8 mouse cellular contexts compared by ENCODE assay signal in genomic region chr9:114752311-114752710, GRCm38 (mm10). TPM values are rescaled to one million over a fixed set of nuclear protein-coding genes. Genes with fewer than 3 reads are reported as not detected.
A peak's percentile ranks its signal among the peaks of the same experiment; 100 is the strongest.
DNase-seq lines count a peak whose midpoint lies in the region; ATAC-seq lines count a peak whose summit lies in the region.

No protein-coding gene starts in this region.

- no peaks in the 10 kb centered on the region for H3K9me3 ChIP-seq in intestine, embryonic 14.5 days (ENCODE audit: control insufficient read depth, low read length)
- H3K9me3 ChIP-seq in intestine, embryonic 16.5 days (ENCODE audit: control insufficient read depth, low read length): no peaks in the 10 kb centered on the region
- no peaks in the 10 kb centered on the region for H3K9me3 ChIP-seq in embryonic facial prominence, embryonic 13.5 days

- peaks cover 38% of the 10 kb centered on the region for H3K36me3 ChIP-seq in intestine, embryonic 14.5 days (ENCODE audit: control insufficient read depth, insufficient read depth, low read length)
- peaks cover 7% of the 10 kb centered on the region; the same call in 1 of the 2 replicates for H3K36me3 ChIP-seq in intestine, embryonic 16.5 days (ENCODE audit: control insufficient read depth, insufficient read depth, low read length)
- peaks cover 59% of the 10 kb centered on the region for H3K36me3 ChIP-seq in embryonic facial prominence, embryonic 13.5 days

- 76% methylated on average over 9 of the region's 9 CpGs for WGBS in intestine, embryonic 14.5 days
- WGBS in intestine, embryonic 16.5 days: 72% methylated on average over 9 of the region's 9 CpGs
- WGBS in embryonic facial prominence, embryonic 13.5 days: 76% methylated on average over 9 of the region's 9 CpGs

- H3K27me3 ChIP-seq in intestine, embryonic 14.5 days (replicated peaks; ENCODE audit: control insufficient read depth, insufficient read depth, low read length): no peaks in the 10 kb centered on the region
- H3K27me3 ChIP-seq in intestine, embryonic 16.5 days (replicated peaks; ENCODE audit: control insufficient read depth, insufficient read depth, low read length): no peaks in the 10 kb centered on the region
- H3K27me3 ChIP-seq in embryonic facial prominence, embryonic 13.5 days: no peaks in the 10 kb centered on the region

- H3K4me2 ChIP-seq in intestine, embryonic 14.5 days (ENCODE audit: low read length): peak overlapping the region; percentile 74; the same call in 1 of the 2 replicates
- H3K4me2 ChIP-seq in intestine, embryonic 16.5 days (ENCODE audit: low read depth, low read length): no peak overlapping the region; the same call in 1 of the 2 replicates
- H3K4me2 ChIP-seq in embryonic facial prominence, embryonic 13.5 days: peak overlapping the region; percentile 76

- no peaks in the 10 kb centered on the region for H3K4me1 ChIP-seq in intestine, embryonic 14.5 days (replicated peaks; ENCODE audit: control insufficient read depth, insufficient read depth, low read length)
- peaks cover 4% of the 10 kb centered on the region; the same call in 1 of the 2 replicates for H3K4me1 ChIP-seq in intestine, embryonic 16.5 days (ENCODE audit: control insufficient read depth, insufficient read depth, low read length)
- peaks cover 4% of the 10 kb centered on the region; the same call in 1 of the 2 replicates for H3K4me1 ChIP-seq in embryonic facial prominence, embryonic 13.5 days

- no peak overlapping the region for H3K9ac ChIP-seq in intestine, embryonic 14.5 days (ENCODE audit: low read length)
- H3K9ac ChIP-seq in intestine, embryonic 16.5 days (ENCODE audit: low read depth, low read length): no peak overlapping the region
- H3K9ac ChIP-seq in embryonic facial prominence, embryonic 13.5 days: no peak overlapping the region

- H3K27ac ChIP-seq in intestine, embryonic 14.5 days (ENCODE audit: low read depth): no peak overlapping the region
- H3K27ac ChIP-seq in intestine, embryonic 16.5 days (ENCODE audit: low read length): no peak overlapping the region
- no peak overlapping the region for H3K27ac ChIP-seq in embryonic facial prominence, embryonic 13.5 days

- DNase-seq in intestine, embryonic 14.5 days (ENCODE audit: low spot score): no peak
- peak; percentile 88 for DNase-seq in induced T-regulatory cell, adult 2 months (ENCODE audit: low read depth)
- no peak for DNase-seq in gastrocnemius, postnatal 10 days
- no peak for DNase-seq in right cerebral cortex, adult 2 months (ENCODE audit: low spot score in 2 of 2)
- no peak for DNase-seq in right cerebral cortex, postnatal 10 days (ENCODE audit: low spot score in 2 of 2)

- ATAC-seq in intestine, embryonic 14.5 days (replicated peaks; ENCODE audit: low FRiP score, low TSS enrichment, low read depth): no peak
- no peak for ATAC-seq in intestine, embryonic 16.5 days
- no peak for ATAC-seq in embryonic facial prominence, embryonic 13.5 days (ENCODE audit: insufficient number of reproducible peaks, insufficient read depth, low FRiP score, low TSS enrichment, low read depth)
- ATAC-seq in monocyte, adult 5-6 weeks (replicated peaks; ENCODE audit: insufficient number of reproducible peaks, low FRiP score, low TSS enrichment, poor library complexity, severe bottlenecking): peak; percentile 36

- H3K4me3 ChIP-seq in intestine, embryonic 14.5 days (ENCODE audit: low read depth, low read length): no peak overlapping the region
- H3K4me3 ChIP-seq in intestine, embryonic 16.5 days (ENCODE audit: low read length): no peak overlapping the region
- H3K4me3 ChIP-seq in embryonic facial prominence, embryonic 13.5 days: no peak overlapping the region

RNA-seq across cellular contexts. Expression of gene Cmtm6, which starts 21.4 kb away (rescaled TPM):
- polyA plus RNA-seq in intestine, embryonic 14.5 days (2014; fragmentation: Nextera tagmentation; extraction: Ambion mirVana): 61.4 and 61.5 TPM in 2 replicates
- 100 and 113 TPM in 2 replicates for polyA plus RNA-seq in intestine, embryonic 16.5 days (2015; fragmentation: Nextera tagmentation; extraction: Ambion mirVana)
- polyA plus RNA-seq in embryonic facial prominence, embryonic 13.5 days (2015; fragmentation: Nextera tagmentation; extraction: Ambion mirVana): 32.6 and 38.3 TPM in 2 replicates
- total RNA-seq in monocyte, adult 5-6 weeks (2017): 131 to 163 TPM (median 138 TPM) in 3 replicates
- total RNA-seq in gastrocnemius, postnatal 10 days (2021): 10 to 100 TPM; 15.9 to 18.8 TPM

RNA-seq across cellular contexts. Expression of gene Cmtm7, which starts 29.3 kb away (rescaled TPM):
- 96.5 and 101 TPM in 2 replicates for polyA plus RNA-seq in intestine, embryonic 14.5 days (2014; fragmentation: Nextera tagmentation; extraction: Ambion mirVana)
- 82.5 and 86.6 TPM in 2 replicates for polyA plus RNA-seq in intestine, embryonic 16.5 days (2015; fragmentation: Nextera tagmentation; extraction: Ambion mirVana)
- 104 and 114 TPM in 2 replicates for polyA plus RNA-seq in embryonic facial prominence, embryonic 13.5 days (2015; fragmentation: Nextera tagmentation; extraction: Ambion mirVana)
- total RNA-seq in monocyte, adult 5-6 weeks (2017): 95.2 to 128 TPM (median 119 TPM) in 3 replicates
- total RNA-seq in gastrocnemius, postnatal 10 days (2021): 10 to 100 TPM; 14.1 to 16.7 TPM
